Mouse (Mus musculus): ENCODE measurements around the gene Wdfy4.
A peak's percentile ranks its signal among the peaks of the same experiment; 100 is the strongest.

Gene Wdfy4

GRCm38 (mm10) chr14:33189849-33190423 lies 4.6 kb upstream of the Wdfy4 start:
- DNase-seq (ENCODE audit: low read depth, low spot score) = no peak

GRCm38 (mm10) chr14:33189230-33189629 lies 3.9 kb upstream of the Wdfy4 start:
- no peak for DNase-seq (ENCODE audit: low read depth, low spot score)

DNA sequence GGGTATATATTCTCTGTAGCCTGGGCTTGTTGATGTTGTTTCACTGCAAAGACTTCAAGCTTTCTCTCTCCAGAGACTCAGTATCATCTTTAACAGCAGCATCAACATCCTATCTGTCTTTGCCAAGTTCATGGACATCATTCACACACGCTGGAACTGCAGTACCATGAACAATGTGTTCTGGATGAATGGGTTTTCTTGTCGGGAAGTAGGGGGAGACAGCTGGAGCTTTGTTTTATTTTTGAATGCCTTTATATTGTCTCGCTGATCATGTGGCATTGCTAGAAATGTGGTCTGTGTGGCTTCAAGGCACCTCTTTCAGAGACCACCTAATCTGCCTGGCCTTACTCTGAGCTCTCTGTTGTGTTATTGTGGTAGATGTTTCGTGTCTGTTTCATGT lies 1.9 kb upstream of the Wdfy4 start:
- no peak for DNase-seq (ENCODE audit: low read depth, low spot score)

DNA sequence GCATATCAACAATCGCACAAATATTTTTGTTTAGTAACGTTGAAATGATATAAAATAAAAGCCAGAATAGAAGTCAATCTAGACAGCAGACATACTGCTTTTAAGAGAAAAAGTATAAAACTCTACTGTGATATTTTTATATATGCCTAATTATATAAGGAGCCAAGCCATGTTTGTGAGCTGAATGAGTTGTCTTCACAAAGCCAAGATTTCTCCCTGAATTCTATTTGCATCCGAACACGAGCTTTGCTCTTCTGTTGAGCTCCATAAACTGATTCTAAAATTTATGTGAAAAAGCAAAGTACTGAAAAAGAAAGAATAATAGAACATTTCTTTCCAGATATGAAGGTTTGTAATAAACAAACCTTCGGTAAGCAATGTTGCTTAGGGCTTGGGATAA lies 5.2 kb downstream of the Wdfy4 start:
- DNase-seq (ENCODE audit: low read depth, low spot score) = no peak

DNA sequence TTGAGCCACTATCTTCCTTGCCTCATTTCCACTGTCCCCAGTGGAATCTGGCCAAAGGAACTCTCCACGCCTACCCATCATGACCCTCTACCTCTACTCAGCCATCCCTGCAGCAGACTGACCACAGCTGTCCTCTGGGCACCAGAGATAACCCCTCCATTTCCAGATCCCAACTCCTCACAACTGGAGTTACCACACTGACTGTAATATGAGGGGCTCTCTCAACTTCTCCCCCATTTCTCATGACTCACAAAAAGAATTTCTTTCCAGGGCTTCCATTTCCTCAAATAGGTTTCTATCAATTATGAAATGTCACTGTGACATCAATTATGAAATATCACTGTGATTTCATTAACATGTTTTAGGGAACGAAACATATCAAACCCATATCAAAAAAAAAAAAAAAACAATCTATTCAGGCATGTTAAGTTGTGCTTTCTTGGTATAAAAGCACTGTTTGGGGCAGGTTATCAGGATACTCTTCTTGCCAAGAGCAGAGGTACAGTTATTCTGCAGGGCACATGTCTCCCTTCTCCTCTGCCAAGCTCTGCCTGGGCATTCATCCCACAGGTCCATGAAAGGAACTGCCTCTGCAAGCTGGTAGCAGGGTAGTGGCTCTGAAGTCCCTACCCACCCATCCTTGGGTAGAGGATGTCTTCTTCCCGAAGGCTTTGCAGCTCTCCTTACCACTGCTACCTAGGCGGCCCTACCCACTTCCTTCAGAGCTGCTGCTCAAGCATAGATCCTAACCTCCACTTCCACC lies 10.1 kb downstream of the Wdfy4 start:
- no peak for DNase-seq (ENCODE audit: low read depth, low spot score)

DNA sequence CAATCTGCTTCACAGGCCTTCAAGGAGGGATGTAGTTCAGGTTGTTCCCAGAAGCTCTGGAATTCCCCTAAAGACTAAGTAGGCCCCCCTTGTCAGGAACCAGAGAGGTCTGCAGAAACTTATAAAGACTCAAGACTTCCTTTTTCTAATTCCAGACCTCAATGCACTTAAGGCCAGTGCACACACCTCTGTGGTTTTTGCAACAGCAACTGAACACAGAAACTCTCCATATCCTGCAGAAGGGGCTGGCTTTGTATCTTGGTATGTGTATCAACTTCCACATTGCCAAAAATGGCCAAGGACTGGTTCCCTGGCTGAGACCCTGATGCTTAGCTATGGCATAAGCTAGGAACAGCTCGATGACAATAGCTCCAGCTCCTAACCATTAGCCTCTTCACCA lies 13.4 kb downstream of the Wdfy4 start:
- no peak for DNase-seq (ENCODE audit: low read depth, low spot score)

GRCm38 (mm10) chr14:33168750-33169149 lies 16.6 kb downstream of the Wdfy4 start:
- no peak for DNase-seq (ENCODE audit: low read depth, low spot score)

DNA sequence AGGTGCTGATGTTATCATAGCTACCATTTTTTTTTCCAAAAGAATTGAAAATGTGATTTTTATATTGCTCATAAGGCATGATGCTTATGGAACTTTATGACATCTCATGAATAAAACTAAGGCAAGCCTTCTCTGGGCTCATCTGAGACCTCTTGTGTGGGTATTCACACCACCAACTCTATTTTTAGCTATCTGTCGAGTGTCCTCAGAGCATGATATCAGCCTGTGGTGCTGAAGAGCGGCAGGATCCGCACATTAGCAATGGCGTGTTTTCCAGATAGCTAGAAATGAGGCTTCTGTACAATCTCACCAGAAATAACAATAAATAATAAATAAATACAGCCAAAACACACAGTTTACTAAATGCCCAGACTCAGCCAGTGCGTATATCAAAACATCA lies 23.1 kb downstream of the Wdfy4 start:
- DNase-seq (ENCODE audit: low read depth, low spot score) = no peak

DNA sequence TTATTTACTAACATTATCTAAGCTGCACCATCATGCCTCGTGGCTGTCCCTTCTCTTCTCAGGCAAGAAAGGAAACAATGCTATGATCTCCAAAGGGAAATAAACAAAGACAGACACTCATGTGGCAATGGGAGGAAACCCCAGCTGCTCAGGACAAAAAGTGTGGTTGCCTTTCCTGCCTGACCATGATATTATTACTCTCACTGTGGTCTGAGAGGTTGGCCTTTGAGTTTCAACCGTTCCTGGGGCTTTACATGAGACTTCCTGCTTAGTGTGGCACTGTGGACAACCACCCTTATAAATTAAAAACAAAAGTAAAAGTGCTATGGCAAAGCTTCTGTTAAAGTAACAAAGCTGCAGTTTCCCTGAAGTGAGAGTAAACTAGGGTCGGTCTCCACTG lies 27.0 kb downstream of the Wdfy4 start:
- DNase-seq (ENCODE audit: low read depth, low spot score) = no peak

DNA sequence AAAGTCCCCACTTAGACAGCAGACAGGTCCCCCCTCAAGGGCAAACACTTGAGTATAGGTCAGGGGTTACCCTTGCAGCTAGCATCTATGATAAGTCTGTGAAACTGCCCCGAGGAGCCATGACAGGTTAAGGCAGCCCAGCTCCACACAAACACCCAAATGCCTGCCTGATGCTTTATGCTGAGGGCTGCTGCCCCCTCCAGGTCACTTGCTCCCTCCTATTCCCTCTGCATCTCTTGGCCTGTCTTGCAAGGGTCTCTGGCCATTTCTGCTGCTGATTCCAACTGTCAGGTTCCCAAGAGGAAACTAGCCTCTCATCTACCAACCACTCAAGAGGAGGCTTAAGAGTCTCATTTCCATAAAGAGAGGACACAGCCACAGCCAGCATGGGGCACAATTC lies 32.4 kb downstream of the Wdfy4 start:
- DNase-seq (ENCODE audit: low read depth, low spot score) = peak; percentile 50

- peak; percentile 17 for DNase-seq (ENCODE audit: low read depth, low spot score)
Observed at GRCm38 (mm10) chr14:33146287-33146686, 39.0 kb downstream of the Wdfy4 start.

DNA sequence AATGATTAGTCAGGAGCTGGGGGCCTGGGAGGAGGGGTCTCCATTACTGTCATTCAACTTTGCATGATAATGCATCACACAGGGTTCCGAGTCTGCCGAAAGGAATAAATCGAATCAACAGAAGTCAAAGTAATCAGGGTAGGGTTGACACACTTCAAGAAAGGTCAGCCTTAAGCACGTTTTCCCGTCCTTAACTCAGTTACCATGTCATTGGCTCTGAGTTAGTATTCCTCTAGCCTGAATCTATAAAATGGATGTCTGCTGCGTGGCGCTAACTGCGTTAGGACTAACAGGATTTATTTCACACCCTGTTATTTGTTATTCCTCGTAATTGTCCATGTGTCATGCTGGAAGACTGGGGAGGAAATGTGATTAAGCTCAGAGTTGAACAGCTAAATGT lies 48.5 kb downstream of the Wdfy4 start:
- no peak for DNase-seq (ENCODE audit: low read depth, low spot score)

- DNase-seq (ENCODE audit: low read depth, low spot score) = no peak
Observed at GRCm38 (mm10) chr14:33135170-33135569, 50.1 kb downstream of the Wdfy4 start.

DNA sequence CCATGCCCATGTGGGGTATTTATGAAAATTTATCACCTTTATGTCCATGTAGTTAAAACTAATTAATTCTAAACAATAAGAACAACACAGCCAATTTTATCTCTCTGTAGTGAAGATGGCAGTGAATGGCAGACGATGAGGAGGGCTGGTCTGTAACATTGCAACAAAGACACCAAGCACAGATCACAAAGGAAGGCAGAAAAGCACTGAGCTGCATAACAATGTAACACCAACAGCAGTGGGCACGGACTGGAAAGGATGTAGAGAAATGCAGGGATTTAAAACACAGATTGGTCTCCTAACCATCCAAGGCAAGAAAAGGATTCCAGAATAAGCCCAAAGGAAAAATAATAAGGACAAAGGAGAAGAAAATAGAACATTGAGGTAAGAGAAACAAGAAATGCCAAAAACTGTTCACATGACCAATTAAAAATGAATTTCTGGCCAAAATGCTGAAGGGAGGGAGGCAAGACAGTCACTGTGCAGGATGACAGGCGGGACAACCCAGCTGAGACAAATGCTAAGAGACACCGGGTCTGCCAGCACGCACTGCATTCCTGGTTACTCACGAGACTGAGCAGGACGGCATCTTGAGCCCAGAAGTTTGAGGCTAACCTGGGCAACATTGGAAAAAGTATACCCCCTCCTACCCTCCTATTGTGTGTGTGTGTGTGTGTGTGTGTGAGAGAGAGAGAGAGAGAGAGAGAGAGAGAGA lies 54.1 kb downstream of the Wdfy4 start:
- peak; percentile 80 for DNase-seq (ENCODE audit: low read depth, low spot score)

DNA sequence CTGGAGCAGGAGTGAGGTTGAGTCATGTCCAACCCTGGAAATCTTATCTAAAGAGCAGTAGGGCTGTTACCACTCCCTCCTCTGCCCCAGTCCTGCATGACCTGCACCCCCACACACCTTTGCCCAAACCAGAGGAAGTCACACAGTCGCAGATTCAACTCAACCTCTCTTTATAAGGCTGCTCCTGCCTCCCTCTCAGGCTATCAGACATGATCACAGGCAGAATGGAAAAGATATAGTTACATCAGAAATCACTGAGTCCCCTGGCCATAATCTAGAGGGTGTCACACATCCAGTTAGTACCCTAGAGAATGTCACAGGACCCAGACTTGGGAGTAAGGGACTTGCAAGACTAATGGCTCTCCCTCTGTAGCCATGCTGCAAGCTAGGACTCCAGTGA lies 68.7 kb downstream of the Wdfy4 start:
- DNase-seq (ENCODE audit: low read depth, low spot score) = no peak

GRCm38 (mm10) chr14:33104809-33105208 lies 80.5 kb downstream of the Wdfy4 start:
- DNase-seq (ENCODE audit: low read depth, low spot score) = no peak

DNA sequence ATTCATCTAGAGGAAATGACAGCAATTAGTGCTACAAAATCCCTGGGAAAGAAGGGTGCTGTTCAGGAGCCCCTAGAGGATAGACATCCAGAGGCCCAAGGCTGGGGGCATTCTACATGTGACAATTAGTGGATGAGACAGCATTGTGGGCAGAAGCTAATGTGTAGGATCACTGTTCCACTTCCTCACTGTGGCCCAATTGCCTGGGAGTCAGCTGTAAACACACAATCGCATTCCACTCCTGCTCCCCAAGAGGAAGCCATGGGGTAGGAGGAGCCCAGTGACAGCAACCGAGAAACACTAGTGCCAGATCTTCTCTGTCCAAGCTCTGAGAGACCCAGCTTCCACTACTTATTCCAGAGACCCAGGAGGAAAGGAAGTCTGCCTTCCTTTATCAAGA lies 83.7 kb downstream of the Wdfy4 start:
- DNase-seq (ENCODE audit: low read depth, low spot score) = no peak

GRCm38 (mm10) chr14:33099926-33100325 lies 85.4 kb downstream of the Wdfy4 start:
- DNase-seq (ENCODE audit: low read depth, low spot score) = no peak

GRCm38 (mm10) chr14:33099111-33099510 lies 86.2 kb downstream of the Wdfy4 start:
- peak; percentile 68 for DNase-seq (ENCODE audit: low read depth, low spot score)

DNA sequence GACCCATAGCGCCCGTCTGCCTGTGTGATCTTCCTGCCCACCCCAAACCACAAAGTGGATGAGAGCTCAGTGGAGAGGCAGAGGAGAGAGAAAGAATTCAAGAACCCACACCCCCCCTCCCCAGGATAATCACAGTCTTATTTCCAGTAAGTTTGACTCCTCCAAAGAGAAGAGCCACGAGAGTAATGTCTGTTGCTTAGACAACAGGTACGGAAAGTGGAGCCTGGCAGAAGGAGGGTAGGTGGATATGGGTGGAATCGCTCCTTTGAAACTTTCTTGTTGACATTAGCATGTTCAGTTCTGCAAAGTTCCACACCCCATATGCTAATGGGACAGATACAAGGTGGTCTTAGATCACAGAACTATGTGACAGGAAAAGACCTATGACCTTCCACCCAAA lies 88.8 kb downstream of the Wdfy4 start:
- DNase-seq (ENCODE audit: low read depth, low spot score) = no peak

DNA sequence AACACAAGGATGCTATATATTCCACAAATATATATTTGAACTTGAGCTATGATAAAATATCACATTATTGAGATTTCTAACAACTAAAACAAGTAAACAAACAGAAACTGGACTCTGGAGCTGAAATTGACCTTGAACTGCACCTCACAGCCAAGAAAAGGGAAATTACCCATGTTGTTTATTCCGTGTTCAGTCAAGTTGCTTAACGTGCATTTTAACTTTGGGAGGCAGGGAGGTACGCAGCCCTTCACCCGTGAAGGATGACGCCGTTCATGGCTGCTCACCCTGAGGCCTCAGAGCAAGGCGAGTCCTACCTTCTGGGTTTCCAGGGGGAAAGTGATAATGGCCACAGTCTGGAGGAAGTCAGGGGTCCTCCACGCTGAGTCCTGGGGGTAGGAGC lies 102.0 kb downstream of the Wdfy4 start:
- DNase-seq (ENCODE audit: low read depth, low spot score) = no peak

DNA sequence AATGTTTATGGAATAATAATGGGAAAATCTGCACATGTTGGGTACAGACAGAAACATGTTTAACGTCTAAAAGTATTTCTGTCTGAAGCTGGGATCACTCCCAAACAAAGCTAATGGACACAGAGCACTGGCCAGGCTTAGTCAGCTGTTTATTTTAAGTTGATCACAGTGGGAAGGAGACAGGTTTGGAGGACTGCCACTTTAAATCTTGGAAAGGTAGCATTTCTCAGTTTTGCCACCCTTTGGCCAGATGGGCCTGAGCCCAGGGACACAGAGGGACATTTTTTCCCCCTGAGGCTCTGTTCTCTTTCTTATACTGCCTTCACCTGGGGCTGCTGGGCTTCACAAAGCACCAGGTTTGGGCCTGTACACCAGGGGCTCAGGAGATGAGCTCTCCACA lies 103.0 kb downstream of the Wdfy4 start:
- DNase-seq (ENCODE audit: low read depth, low spot score) = no peak

- DNase-seq (ENCODE audit: low read depth, low spot score) = no peak
Observed at GRCm38 (mm10) chr14:33081370-33081860, 103.9 kb downstream of the Wdfy4 start.
